Mouse (Mus musculus): ENCODE measurements around the gene 4931409K22Rik. TPM values are rescaled to one million over a fixed set of nuclear protein-coding genes. Genes with fewer than 3 reads are reported as not detected.
A peak's percentile ranks its signal among the peaks of the same experiment; 100 is the strongest.

The 4931409K22Rik gene
- 0.14 and 0.26 TPM in 2 replicates for polyA plus RNA-seq (2015; fragmentation: Nextera tagmentation; extraction: Ambion mirVana)

DNA sequence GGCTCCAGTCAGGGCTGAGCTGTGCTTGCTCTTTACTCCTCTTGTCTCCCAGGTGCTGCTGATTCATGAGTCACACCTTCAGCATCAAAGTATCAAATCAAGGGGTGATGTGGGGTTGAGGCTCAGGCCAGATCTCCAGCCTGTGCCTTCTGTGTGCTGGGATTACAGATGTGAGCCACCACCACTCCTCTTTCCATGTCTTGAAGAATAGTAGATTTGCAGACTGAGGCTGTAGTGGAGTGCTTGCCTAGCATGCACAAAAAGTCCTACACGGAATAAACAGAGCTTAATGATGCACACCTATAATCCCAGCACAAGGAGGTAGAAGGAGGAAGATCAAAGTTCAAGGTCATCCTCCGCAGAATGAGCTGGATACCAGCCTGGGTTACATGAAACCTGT is at the start of gene 4931409K22Rik:
TSS of gene 4931409K22Rik (minus strand) at position 101 of the 400 bp plus-strand sequence.
- Histone ChIP-seq H3K4me3 (no peak within 1 kb of the TSS), H3K27ac (no peak within 1 kb of the TSS), H3K9ac (no peak within 1 kb of the TSS), H3K27me3 (no peaks in the 10 kb centered on the region), H3K4me1 (peaks cover 18% of the 10 kb centered on the region), H3K36me3 (no peaks in the 10 kb centered on the region), H3K9me3 (no peaks in the 10 kb centered on the region), H3K4me2 (no peak within 1 kb of the TSS)
- WGBS, result 68% methylated on average over 2 of the region's 2 CpGs
- no peak for ATAC-seq (ENCODE audit: insufficient number of reproducible peaks, low FRiP score, low TSS enrichment, low read depth)

DNA sequence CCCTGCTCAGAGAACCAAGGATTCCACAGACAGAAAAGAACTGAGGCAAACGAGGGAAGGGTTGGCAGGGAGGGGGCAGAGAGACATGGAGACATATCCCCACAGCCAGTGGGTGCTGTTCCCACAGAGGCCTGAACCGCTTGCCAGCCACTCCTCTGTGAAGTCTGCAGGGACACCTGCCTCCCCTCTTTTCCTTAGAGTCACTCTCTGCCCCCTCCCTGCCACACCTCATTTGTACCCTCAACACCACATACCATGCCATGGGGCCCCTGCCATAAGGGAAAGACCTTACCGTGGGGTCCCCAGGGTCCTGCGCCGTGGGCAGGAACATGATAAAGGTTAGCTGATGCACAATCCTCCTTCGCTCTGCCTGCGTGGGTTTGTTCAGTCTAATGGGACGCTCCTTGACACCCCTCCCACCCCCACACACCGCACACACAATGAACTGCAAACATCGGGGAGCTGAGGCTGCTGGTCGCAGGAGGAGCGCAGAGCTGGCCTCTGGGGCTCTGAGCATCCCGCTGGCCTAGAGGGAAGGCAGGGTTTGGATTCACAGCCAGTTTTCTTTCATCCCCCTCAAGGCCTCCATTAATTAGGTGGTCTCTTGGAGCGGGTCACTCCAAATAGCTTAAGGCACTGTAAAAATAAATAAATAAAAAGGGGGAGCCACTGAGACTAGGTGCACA is 49.5 kb upstream of the 4931409K22Rik start:
- Histone ChIP-seq H3K4me3 (peak overlapping the region; percentile 76; the same call in 1 of the 2 replicates), H3K9ac (peak overlapping the region; percentile 72; the same call in 1 of the 2 replicates), H3K4me2 (peak overlapping the region; percentile 57), H3K27me3 (no peaks in the 10 kb centered on the region), H3K9me3 (no peaks in the 10 kb centered on the region), H3K27ac (peak overlapping the region; percentile 100), H3K4me1 (peaks cover 45% of the 10 kb centered on the region), H3K36me3 (no peaks in the 10 kb centered on the region)
- ATAC-seq (ENCODE audit: insufficient number of reproducible peaks, low FRiP score, low TSS enrichment, low read depth), result no peak
- WGBS, result 27% methylated on average over 14 of the region's 14 CpGs

DNA sequence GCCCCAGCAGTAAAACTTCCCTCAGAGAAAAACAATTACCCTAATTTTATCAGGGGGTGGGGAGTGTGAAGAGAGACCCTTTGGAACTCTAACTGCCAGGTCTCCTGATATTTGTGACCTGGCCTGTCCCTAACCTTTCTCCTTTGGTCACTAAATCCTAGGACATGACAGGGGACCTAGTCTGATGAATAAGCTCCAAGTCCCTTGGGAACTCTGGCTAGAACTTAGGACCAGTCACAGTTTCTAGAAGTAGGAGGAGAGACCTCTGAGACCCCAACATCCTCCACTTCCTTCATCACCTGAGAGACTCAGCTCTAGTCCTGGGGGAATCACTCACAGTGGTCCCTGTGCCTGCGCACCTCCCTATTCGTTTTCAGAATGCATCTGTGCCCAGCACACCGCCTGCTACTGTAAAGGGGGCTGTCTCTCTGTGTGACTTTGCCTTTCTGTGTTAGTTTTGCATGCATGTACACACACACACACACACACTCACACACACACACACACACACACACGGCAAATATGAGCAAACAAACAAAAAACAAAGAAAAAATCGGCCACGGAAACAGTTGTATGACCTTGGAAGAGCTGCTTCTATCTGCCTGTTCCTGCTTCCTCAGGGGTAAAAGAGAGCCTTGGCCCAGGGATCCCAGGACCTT is 48.8 kb upstream of the 4931409K22Rik start:
- H3K4me3 ChIP-seq, result peak overlapping the region; percentile 76
- peak overlapping the region; percentile 100 for H3K27ac ChIP-seq
- H3K4me1 ChIP-seq, result peaks cover 51% of the 10 kb centered on the region
- H3K9ac ChIP-seq, result peak overlapping the region; percentile 72
- H3K36me3 ChIP-seq, result no peaks in the 10 kb centered on the region
- ATAC-seq (ENCODE audit: insufficient number of reproducible peaks, low FRiP score, low TSS enrichment, low read depth), result no peak
- WGBS, result 8% methylated on average over 6 of the region's 6 CpGs
- no peaks in the 10 kb centered on the region for H3K27me3 ChIP-seq
- H3K4me2 ChIP-seq, result peak overlapping the region; percentile 57
- no peaks in the 10 kb centered on the region for H3K9me3 ChIP-seq

DNA sequence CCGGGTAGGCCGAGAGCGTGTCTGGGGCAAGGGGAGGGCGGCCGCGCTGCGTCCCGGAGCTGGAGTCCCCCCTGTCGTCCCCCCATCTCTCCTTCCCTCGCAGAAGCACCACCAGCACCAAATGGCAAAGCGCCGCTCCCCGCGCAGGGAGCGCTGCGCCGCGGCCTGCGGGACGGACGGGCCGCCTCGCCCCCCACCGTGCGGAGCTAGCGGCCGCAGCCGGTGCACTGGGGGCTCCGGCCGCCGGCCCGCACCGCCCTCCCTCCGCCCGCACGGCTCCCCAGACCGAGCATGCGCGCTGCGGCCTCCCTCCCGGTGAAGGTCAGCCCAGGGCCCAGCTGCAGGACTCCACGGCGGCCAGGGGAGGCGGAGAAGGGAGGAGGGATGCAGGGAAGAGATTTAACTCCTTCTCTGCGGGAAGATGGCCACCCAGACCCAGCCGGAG is 48.1 kb upstream of the 4931409K22Rik start:
- peak overlapping the region; percentile 72 for H3K9ac ChIP-seq
- no peaks in the 10 kb centered on the region for H3K36me3 ChIP-seq
- peak overlapping the region; percentile 100 for H3K27ac ChIP-seq
- peaks cover 56% of the 10 kb centered on the region for H3K4me1 ChIP-seq
- H3K4me2 ChIP-seq, result peak overlapping the region; percentile 57
- H3K9me3 ChIP-seq, result no peaks in the 10 kb centered on the region
- no peaks in the 10 kb centered on the region for H3K27me3 ChIP-seq
- ATAC-seq (ENCODE audit: insufficient number of reproducible peaks, low FRiP score, low TSS enrichment, low read depth), result peak; percentile 79
- WGBS, result 0% methylated on average over 46 of the region's 46 CpGs
- H3K4me3 ChIP-seq, result peak overlapping the region; percentile 76

DNA sequence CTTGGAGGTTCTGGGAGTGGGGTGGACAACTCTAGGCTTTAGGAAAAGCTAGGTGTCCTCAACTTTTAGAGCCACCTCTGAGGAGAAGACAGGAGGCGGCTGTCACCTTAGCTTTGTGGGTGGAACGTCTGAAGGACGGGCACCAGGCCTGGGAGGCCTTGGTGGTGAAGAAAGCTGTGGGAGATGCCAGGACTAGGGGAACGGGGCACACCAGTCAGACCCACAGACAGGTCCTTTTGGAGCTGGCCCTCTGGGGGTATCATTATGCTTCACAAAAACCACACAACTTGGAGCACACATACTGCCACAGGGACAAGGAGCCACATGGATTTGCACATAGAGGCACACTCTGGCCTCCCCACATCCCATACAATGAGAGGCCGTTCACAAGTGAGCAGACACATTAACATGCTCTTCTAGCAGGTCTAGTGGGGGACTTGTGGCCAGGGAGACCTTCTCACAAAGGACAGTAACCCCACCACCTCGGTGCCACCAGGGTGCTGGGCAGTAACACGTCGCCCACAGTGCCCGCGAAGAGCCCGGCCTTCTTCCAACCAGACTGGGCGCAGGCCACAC is 47.6 kb upstream of the 4931409K22Rik start:
- peak overlapping the region; percentile 57 for H3K4me2 ChIP-seq
- peak overlapping the region; percentile 72 for H3K9ac ChIP-seq
- H3K9me3 ChIP-seq, result no peaks in the 10 kb centered on the region
- WGBS, result 13% methylated on average over 12 of the region's 12 CpGs
- no peaks in the 10 kb centered on the region for H3K36me3 ChIP-seq
- peak overlapping the region; percentile 76 for H3K4me3 ChIP-seq
- peak overlapping the region; percentile 100 for H3K27ac ChIP-seq
- no peak for ATAC-seq (ENCODE audit: insufficient number of reproducible peaks, low FRiP score, low TSS enrichment, low read depth)
- no peaks in the 10 kb centered on the region for H3K27me3 ChIP-seq
- peaks cover 61% of the 10 kb centered on the region for H3K4me1 ChIP-seq

DNA sequence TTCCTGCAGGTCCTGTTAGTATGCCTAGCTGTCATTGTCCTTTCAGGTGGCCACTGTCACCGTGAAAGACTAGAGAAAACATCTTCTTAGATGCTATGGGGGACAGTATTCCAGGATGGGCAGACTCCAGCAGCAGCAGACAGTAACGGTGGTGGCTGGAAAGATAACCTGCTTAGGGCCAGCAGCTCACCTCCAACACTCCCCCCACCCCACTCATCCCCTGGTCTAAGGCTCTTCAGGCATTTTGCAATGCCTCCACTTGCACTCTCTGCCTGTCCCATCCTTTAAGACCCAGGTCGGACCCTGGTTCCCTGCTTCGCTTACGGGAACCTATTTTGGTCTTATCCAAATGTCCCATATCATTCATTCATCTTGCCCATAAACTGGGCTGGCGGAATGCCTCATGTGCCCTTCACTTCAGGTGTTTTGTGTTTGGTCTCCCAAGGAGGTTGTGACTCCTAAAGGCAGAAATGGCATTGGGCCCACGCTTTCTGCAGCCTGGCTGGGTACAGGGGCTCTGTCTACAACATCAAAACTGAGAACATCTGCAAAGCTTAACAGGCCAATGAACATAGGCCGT is 46.9 kb upstream of the 4931409K22Rik start:
- H3K9ac ChIP-seq, result no peak overlapping the region
- H3K4me3 ChIP-seq, result peak overlapping the region; percentile 76; the same call in 1 of the 2 replicates
- no peaks in the 10 kb centered on the region for H3K9me3 ChIP-seq
- H3K4me2 ChIP-seq, result peak overlapping the region; percentile 84
- no peaks in the 10 kb centered on the region for H3K36me3 ChIP-seq
- no peaks in the 10 kb centered on the region for H3K27me3 ChIP-seq
- peak overlapping the region; percentile 100 for H3K27ac ChIP-seq
- WGBS, result 58% methylated on average over 8 of the region's 8 CpGs
- peaks cover 67% of the 10 kb centered on the region for H3K4me1 ChIP-seq
- no peak for ATAC-seq (ENCODE audit: insufficient number of reproducible peaks, low FRiP score, low TSS enrichment, low read depth)

DNA sequence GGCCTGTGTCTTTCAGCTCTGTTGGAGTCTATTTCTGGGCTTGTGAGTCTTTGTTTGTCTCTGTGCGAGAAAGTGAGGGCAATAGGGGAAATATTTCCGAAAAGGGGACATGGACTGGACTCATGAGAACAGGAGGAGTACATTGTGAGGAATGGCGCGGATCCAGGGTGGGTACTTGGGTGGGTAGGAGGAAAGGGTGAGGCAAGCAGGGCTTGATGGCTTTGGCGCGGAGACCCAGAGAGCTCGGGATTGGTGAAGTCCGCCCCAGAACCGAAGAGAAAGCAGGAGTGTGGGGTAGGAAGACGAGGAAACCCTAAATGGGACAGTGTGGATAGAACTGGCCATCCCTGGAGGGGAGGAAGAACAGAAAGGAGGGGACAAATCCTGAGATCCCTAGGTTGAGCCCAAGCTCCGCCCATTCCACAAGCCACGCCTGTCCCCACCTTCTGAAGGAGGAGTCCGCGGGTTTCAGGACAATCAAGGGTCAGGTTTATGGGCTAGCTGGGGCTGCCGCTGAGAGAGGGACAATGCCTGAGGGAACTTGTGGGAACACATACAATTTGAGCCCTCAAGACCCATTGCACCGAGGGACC is 46.2 kb upstream of the 4931409K22Rik start:
- H3K4me2 ChIP-seq, result peak overlapping the region; percentile 84
- peak; percentile 57 for ATAC-seq (ENCODE audit: insufficient number of reproducible peaks, low FRiP score, low TSS enrichment, low read depth)
- peak overlapping the region; percentile 71 for H3K4me3 ChIP-seq
- peaks cover 74% of the 10 kb centered on the region for H3K4me1 ChIP-seq
- peak overlapping the region; percentile 100 for H3K27ac ChIP-seq
- no peaks in the 10 kb centered on the region for H3K36me3 ChIP-seq
- no peaks in the 10 kb centered on the region for H3K9me3 ChIP-seq
- 2% methylated on average over 16 of the region's 16 CpGs for WGBS
- H3K9ac ChIP-seq, result peak overlapping the region; percentile 74
- H3K27me3 ChIP-seq, result no peaks in the 10 kb centered on the region

DNA sequence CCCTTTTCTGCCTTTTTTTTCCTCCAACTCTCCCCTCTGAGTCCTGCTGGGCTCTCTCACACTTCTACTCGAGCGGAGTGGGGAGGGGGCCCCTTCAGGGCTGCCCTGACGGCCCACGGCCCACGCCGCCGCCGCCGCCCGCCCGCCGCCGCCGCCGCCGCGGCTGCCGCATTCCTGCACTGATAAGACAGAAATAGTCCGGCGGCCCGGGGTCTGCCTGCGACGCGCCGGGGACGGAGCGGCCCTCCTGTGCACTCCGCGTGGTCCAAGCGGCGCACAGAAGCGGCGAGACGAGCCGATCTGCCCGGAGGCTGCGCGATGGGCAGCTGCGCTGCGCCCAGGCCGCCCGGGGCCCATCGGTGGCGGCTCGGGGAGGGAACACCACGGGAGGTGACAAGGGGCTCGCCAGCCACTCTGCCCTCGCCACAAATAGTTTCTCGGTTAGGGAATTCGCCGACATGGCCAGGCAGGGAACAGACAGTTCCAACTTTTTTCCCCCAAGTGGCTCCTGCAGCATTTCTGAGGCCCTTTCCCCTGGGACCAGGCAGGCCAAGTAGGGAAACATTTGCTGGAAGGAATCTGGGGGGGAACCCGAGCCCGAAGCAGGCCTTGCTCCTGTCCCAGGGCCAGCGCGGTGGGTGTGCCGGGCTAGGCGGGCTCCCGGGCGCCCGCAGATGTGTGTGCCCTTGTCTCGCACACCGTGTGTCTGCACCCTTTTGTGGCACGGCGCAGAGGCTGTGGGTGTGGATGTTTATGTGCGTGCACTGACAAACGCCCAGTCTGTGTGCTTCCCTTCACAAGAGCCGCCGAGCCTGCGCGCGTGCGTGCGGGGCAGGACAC is 45.5 kb upstream of the 4931409K22Rik start:
- Histone ChIP-seq H3K27me3 (no peaks in the 10 kb centered on the region), H3K4me3 (peak overlapping the region; percentile 71), H3K4me2 (peak overlapping the region; percentile 84), H3K4me1 (peaks cover 78% of the 10 kb centered on the region), H3K9ac (peak overlapping the region; percentile 74), H3K27ac (peak overlapping the region; percentile 100), H3K36me3 (no peaks in the 10 kb centered on the region), H3K9me3 (no peaks in the 10 kb centered on the region)
- under 1% methylated on average over 64 of the region's 73 CpGs for WGBS
- peak; percentile 42; the same call in 1 of the 2 replicates for ATAC-seq (ENCODE audit: insufficient number of reproducible peaks, low FRiP score, low TSS enrichment, low read depth)

DNA sequence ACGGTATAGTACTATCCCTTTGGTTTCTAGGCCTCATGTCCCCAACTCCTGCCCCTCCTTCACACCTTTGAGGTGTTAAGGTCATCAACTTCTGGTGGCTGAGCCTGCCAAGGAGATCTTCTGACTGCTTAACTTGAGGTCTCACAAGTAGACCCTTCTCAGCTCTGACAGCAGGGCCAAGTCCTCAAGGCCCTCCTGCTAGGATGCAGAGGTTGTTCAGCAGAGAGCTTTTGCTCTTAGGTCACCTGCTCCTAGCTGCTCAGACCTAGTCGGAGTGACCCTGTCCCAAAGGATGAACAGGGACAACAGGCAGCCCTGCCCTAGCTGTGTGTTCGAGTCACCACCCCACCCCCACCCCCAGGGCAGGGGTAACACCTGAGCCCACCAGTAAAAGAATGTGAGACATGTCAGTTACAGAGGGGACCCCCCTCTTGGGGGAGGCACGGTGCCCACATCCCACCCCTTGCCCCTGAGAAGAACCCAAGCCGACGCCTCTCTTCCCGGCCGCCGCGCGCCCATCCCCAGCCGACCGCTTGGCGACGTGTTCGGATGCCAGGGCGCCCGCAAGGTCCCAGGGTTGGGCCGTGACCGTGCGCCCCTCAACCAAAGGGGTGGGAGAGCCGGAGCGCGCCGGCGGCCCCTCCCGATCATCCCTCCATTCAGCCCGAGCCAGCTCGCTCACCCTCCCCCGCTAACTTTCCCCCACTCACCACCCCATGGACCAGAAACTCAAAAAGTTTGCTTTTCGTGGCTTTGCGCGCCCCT is 44.6 kb upstream of the 4931409K22Rik start:
- no peaks in the 10 kb centered on the region for H3K27me3 ChIP-seq
- H3K9ac ChIP-seq, result peak overlapping the region; percentile 74
- H3K27ac ChIP-seq, result peak overlapping the region; percentile 100
- peaks cover 80% of the 10 kb centered on the region for H3K4me1 ChIP-seq
- no peaks in the 10 kb centered on the region for H3K9me3 ChIP-seq
- 0 out of 2 replicates have a peak, but pooled peaks have one; percentile 20 for ATAC-seq (ENCODE audit: insufficient number of reproducible peaks, low FRiP score, low TSS enrichment, low read depth)
- under 1% methylated on average over 33 of the region's 33 CpGs for WGBS
- no peaks in the 10 kb centered on the region for H3K36me3 ChIP-seq
- H3K4me3 ChIP-seq, result peak overlapping the region; percentile 71
- peak overlapping the region; percentile 84 for H3K4me2 ChIP-seq

DNA sequence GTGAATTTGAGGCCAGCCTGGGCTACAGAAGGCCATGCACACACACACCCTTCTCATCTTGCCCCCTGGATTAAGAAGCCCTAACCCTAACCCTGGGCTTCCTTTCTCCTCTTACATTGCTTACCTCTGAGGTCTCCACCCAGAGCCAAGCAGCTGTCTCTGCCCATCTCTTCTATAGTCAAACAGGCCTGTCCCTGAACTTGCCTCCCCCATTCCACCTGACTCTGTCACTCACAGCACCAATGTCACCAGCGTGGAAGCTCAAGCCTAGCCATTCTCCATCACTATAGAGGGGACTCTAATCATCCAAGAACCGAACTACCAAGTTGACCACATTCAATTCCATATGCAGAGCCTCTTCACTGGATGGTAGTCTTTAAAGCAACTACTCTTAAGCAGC is 43.6 kb upstream of the 4931409K22Rik start:
- ATAC-seq (ENCODE audit: insufficient number of reproducible peaks, low FRiP score, low TSS enrichment, low read depth), result no peak
- peaks cover 10% of the 10 kb centered on the region for H3K36me3 ChIP-seq
- H3K9me3 ChIP-seq, result no peaks in the 10 kb centered on the region
- peaks cover 72% of the 10 kb centered on the region for H3K4me1 ChIP-seq
- 62% methylated on average over 2 of the region's 2 CpGs for WGBS
- no peaks in the 10 kb centered on the region for H3K27me3 ChIP-seq
- peak overlapping the region; percentile 84 for H3K4me2 ChIP-seq
- peak overlapping the region; percentile 71 for H3K4me3 ChIP-seq
- no peak overlapping the region for H3K9ac ChIP-seq
- peak overlapping the region; percentile 100; the same call in 1 of the 2 replicates for H3K27ac ChIP-seq

All from limb, embryonic 15.5 days (tissue).